Mouse (Mus musculus): ENCODE results near the gene Lsm12.
"Not testable (repeated sequence)": the region's sequence is repeated elsewhere in the genome, so short reads cannot be mapped to it uniquely, and the experiment has no call there.

Gene Lsm12

GRCm38 (mm10) chr11:102186235-102186634 is 1.1 kb upstream of the Lsm12 start:
- in situ Hi-C loops (cut with MboI): loop anchor here (5.0 kb wide), 1 partner anchor 41 kb away; no protein-coding TSS in a partner anchor

- in situ Hi-C loops (cut with MboI): loop anchor here (5.0 kb wide), 1 partner anchor 42 kb away; no protein-coding TSS in a partner anchor
Measured at GRCm38 (mm10) chr11:102185677-102186076, 581 bp upstream of the Lsm12 start.

GRCm38 (mm10) chr11:102184253-102184645 is 847 bp downstream of the Lsm12 start:
- in situ Hi-C loops (cut with MboI): no loop called here

DNA sequence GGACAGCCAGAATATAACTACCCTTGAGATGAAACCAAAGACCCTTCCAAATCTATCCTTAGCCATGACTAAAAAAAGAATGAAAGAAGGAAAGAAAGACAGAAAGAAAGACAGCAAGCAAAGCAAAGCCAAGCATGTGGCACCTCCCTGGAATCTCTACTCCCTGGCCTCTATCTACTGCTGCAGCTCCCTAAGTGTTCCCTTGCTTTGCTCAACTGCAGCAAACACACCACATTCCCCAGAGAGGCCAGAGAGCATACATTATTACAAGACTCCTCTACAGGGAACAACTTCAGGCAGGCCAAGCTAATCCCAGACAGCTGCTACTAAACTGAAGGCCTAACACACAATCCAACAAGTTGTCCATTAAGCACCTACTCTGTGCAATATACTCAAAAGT is 5.3 kb downstream of the Lsm12 start:
- in situ Hi-C loops (cut with MboI): no loop called here

- in situ Hi-C loops (cut with MboI): no loop called here
Measured at GRCm38 (mm10) chr11:102168689-102169088, 16.4 kb downstream of the Lsm12 start.

DNA sequence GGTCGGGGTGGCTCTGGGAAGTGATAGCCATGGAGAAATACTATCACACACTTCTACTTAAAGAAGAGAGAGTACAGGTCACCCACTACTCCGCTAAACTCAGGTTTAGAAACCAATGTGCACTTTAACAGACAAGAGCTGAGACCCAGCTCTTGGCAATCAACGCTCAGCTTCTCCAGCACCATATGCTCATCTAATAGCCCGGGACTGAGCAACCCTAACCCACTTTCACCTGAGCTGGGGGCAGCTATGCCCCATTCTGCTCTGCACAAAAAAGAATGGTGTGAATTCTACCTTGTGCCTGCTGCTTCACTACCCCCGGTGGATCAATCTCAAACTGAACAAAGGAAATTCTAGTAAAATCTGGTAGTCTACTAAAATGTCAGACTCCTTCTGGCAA is 17.6 kb downstream of the Lsm12 start:
- in situ Hi-C loops (cut with MboI): no loop called here

DNA sequence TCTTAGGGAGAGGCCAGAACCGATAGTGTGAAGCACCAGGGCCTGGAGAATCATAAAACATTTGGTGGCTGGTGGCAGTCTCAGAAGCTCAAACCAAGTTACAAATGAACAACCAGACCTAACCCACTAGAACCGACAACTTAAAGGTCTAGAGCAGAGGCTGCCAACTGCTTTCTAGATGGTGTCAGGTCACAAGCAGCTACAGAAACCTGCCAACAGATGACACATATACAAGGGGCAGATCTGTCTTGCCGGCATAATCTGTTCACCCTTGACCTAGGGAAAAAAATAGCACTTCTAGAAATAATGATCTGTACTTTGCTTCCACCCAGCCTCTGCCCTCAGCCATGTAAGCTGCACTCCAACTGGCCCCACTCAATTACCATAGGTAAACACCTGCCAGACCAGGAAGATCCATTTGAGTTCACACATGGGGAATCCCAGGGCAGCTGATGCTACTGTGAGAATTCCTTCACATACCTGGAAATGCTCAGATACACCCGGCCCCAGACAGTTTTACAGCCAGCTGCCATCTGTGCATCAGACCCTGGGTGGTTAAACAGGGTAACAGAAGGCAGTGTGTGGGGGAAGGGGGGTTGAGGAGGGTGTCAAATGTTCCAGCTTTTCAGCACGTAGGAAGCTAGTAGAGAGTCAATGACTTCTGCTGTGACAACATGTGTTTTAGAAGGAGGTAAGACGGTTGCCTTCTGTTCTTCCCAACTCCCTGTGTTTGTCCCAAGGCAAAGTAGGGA is 18.9 kb downstream of the Lsm12 start:
- in situ Hi-C loops (cut with MboI): no loop called here

GRCm38 (mm10) chr11:102159781-102160180 is 25.3 kb downstream of the Lsm12 start:
- in situ Hi-C loops (cut with MboI): no loop called here

DNA sequence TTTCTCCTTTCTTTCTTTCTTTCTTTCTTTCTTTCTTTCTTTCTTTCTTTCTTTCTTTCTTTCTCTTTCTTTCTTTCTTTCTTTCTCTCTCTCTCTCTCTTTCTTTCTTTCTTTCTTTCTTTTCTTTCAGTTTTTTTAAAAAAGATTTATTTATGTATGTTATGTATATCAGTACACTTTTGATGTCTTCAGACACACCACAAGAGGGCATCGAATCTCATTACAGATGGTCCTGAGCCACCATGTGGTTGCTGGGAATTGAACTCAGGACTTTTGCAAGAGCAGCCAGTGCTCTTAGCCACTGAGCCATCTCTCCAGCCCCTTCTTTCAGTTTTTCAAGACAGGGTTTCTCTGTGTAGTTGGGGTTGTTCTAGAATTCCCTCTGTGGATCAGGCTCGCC is 27.1 kb downstream of the Lsm12 start:
- in situ Hi-C loops (cut with MboI): not testable (repeated sequence)

DNA sequence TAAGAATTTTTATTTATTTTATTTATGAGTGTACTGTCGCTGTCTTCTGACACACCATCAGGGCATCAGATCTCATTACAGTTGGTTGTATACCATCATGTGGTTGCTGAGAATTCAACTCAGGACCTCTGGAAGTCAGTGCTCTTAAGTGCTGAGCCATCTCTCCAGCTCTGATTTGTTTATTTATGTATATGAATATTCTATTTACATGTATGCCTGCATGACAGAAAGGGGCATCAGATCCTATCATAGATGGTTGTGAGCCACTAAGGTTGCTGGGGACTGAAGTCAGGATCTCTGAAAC is 28.4 kb downstream of the Lsm12 start:
- in situ Hi-C loops (cut with MboI): no loop called here

GRCm38 (mm10) chr11:102156039-102156785 is 28.9 kb downstream of the Lsm12 start, which contains the start of gene Tmem101:
Tmem101 (minus strand) TSS chr11:102156404.
- in situ Hi-C loops (cut with MboI): no loop called here

DNA sequence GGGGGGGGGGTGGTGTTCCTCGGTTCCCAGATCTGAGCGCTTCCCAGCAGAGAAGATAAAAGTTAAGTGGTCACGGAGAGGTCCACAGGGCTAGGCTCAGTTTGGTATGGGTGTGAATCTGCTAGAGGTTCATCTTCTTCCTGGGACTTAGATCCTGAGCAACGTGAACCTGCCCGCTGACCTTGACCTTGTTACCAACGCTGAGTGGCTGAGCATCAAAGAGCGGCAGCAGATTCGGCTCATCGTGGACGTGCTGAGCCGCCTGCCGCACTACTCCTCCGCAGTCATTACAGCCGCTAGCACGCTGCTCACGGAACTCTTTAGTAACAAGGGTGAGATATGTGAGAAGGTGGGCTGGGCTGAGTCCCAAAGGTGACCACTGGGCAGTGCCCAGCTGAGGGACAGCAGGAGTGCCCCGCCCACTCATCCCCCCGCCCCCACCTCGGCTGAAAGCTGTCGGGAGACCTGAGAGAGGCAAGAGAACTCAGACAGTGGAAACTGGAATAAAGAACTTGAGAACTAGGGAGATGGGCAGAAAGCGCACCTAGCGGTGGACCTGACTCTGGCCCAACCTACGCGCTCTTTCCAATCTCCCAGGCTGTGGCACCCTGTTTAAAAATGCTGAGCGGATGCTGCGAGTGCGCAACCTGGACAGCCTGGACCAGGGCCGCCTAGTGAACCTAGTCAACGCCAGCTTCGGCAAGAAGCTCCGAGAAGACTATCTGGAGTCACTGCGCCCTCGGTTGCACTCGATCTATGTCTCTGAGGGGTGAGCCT is 37.7 kb downstream of the Lsm12 start:
- in situ Hi-C loops (cut with MboI): no loop called here

GRCm38 (mm10) chr11:102146531-102146930 is 38.6 kb downstream of the Lsm12 start:
- in situ Hi-C loops (cut with MboI): no loop called here

GRCm38 (mm10) chr11:102146005-102146404 is 39.1 kb downstream of the Lsm12 start:
- in situ Hi-C loops (cut with MboI): no loop called here

DNA sequence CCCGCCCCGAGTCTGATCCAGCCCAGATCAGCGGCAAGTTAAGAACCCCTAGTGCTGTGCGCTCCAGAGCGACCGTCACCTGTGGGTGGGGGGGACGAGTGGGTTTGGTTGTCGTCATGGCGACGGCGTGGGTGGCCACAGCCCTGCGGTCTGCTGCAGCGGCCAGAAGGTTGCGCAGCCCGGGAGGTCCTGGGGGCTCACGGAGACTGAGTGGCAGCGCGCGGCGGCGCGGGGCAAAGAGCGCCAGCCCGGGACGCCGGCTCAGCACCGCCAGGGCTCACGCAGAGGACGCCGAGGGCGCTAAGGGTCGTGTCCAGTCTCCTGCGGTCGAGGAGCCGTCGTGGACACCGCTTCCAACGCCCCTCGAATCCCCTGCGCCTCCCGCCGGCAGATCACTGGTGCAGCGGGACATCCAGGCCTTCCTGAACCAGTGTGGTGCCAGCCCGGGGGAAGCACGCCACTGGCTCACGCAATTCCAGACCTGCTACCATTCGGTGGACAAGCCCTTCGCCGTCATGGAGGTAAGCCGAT is 39.6 kb downstream of the Lsm12 start, which contains the start of gene Nags:
Nags (plus strand) TSS at position 43 of the 531 bp plus-strand sequence.
- in situ Hi-C loops (cut with MboI): no loop called here

GRCm38 (mm10) chr11:102144957-102145470 is 40.1 kb downstream of the Lsm12 start:
- in situ Hi-C loops (cut with MboI): no loop called here

- in situ Hi-C loops (cut with MboI): no loop called here
Measured at GRCm38 (mm10) chr11:102142355-102142754, 42.7 kb downstream of the Lsm12 start.

DNA sequence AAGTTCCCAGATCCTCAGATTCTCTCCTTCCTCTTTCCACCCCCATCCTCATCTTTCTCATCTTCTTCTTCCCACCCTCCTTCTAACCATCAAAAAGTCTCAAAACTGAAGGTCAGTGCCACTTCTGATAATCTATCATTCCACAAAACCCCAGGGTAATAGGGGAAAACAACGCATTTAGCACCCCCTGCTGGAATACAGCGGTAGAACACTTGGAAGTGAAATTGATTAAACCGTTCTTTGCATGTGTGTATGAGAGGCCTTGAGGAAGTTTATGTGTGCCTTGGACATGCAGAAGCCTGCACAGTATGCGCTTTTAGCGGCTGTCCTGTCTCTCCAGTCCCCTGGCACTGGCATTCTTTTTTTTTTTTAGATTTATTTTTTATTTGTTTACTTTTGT is 44.6 kb downstream of the Lsm12 start:
- in situ Hi-C loops (cut with MboI): no loop called here

DNA sequence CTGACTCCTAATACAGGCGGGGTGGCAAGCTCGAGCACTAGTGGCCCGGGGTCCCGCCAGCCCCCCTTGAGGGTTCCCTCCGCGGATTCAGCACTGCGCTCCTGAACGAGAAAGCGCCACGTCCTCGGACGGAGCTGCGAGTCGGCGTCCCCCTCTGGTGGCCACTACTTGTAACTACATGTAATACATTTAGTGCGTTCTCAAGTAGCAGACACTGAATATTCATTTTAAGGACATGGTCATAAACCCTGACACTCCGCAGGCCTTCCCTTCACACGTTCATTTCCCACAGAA is 46.7 kb downstream of the Lsm12 start:
- in situ Hi-C loops (cut with MboI): no loop called here

GRCm38 (mm10) chr11:102137625-102138446 is 47.3 kb downstream of the Lsm12 start:
- in situ Hi-C loops (cut with MboI): no loop called here

DNA sequence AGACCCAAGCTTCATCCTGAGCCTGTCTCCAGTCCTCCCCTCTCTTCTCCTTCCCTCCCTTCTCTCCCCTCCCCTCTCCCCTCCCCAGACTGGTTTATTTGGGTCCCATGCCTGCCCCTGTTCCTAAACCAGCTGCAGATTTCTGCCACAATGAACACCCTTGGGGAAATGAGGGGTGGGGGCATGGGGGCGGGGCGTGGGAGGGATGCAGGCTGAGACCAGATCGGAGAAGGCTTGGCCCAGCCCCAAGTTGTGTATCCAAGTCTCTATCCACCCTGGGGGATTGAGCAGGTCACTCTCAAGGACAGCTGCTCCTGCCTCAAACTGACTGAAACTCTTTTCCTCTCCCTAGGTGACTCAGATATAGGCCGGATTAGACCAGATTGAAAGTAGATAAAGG is 50.6 kb downstream of the Lsm12 start:
- in situ Hi-C loops (cut with MboI): no loop called here

Data from mature B cell (primary cell).